Mouse (Mus musculus) R1 (cell line): ENCODE data around the gene Defa36.
"Not testable (repeated sequence)": the region's sequence is repeated elsewhere in the genome, so short reads cannot be mapped to it uniquely, and the experiment has no call there.

Experiments
- DNase-seq: peaks from one replicate; pipeline ENCODE4 v3.0.0-alpha.2; 2018; ENCODE audit warnings: low read depth, low spot score

Defa36 gene

DNA sequence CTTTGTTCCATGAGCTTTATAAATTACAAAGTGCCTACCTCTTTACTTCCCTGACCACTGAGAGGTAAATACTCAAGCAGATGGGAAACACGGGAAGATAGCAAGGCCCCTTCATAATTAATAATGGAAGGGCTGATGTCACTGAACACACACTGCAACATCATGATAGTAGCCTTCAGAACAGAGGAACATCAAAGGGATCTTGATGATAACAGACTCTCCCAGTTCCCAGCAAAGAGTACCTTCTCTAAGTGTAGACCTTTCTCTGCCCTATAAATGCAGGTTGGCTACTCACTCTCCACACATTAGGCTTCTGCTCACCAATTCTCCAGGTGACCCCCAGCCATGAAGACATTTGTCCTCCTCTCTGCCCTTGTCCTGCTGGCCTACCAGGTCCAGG, at the start of gene Defa36:
Gene Defa36 (plus strand): TSS at position 301 of the 400 bp plus-strand sequence.
- not testable (repeated sequence) for DNase-seq

DNA sequence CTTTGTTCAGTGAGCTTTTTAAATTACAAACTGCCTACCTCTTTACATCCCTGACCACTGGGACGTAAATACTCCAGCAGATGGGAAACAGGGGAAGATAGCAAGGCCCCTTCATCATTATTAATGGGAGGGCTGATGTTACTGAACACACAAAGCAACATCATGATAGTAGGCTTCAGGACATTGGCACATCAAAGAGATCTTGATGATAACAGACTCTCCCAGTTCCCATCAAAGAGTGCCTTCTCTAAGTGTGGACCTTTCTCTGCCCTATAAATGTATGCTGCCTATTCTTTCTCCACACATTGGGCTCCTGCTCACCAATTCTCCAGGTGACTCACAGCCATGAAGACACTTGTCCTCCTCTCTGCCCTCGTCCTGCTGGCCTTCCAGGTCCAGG, 49.0 kb upstream of the Defa36 start, which contains the start of gene Defa2:
Gene Defa2 (plus strand): TSS at position 301 of the 400 bp plus-strand sequence.
- DNase-seq, result not testable (repeated sequence)

DNA sequence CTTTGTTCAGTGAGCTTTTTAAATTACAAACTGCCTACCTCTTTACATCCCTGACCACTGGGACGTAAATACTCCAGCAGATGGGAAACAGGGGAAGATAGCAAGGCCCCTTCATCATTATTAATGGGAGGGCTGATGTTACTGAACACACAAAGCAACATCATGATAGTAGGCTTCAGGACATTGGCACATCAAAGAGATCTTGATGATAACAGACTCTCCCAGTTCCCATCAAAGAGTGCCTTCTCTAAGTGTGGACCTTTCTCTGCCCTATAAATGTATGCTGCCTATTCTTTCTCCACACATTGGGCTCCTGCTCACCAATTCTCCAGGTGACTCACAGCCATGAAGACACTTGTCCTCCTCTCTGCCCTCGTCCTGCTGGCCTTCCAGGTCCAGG, 35.7 kb upstream of the Defa36 start, which contains the start of gene Defa33:
Gene Defa33 (plus strand): TSS at position 301 of the 400 bp plus-strand sequence.
- not testable (repeated sequence) for DNase-seq

DNA sequence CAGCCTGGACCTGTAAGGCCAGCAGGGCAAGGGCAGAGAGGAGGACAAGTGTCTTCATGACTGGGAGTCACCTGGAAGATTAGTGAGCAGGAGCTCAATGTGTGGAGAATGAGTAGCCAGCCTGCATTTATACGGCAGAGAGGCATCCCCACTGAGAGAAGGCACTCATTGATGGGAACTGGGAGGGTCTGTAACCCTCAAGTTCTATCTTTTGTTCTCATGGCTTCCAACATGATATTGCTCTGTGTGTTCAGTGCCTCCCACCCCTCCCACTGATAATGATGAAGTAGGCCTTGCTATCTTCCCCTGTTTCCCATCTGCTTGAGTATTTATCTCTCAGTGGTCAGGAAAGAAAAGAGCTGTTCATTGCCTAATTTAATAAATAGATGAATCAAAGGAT, 29.2 kb downstream of the Defa36 start, which contains the start of gene Gm7849:
Gene Gm7849 (minus strand): TSS at position 101 of the 400 bp plus-strand sequence.
- DNase-seq, result not testable (repeated sequence)
